Mouse (Mus musculus): ENCODE measurements around the gene Ap3b1.

Gene Ap3b1

GRCm38 (mm10) chr13:94451229-94451628, 92.5 kb downstream of the Ap3b1 start:
- in situ Hi-C loops (cut with MboI), result no loop called here

GRCm38 (mm10) chr13:94454131-94454530, 95.4 kb downstream of the Ap3b1 start:
- in situ Hi-C loops (cut with MboI), result no loop called here

GRCm38 (mm10) chr13:94459143-94459542, 100.4 kb downstream of the Ap3b1 start:
- in situ Hi-C loops (cut with MboI), result no loop called here

- in situ Hi-C loops (cut with MboI), result no loop called here
Measured at GRCm38 (mm10) chr13:94464221-94464620, 105.5 kb downstream of the Ap3b1 start.

- in situ Hi-C loops (cut with MboI), result no loop called here
Measured at GRCm38 (mm10) chr13:94468551-94468950, 109.8 kb downstream of the Ap3b1 start.

GRCm38 (mm10) chr13:94471009-94471672, 112.4 kb downstream of the Ap3b1 start:
- in situ Hi-C loops (cut with MboI), result no loop called here

GRCm38 (mm10) chr13:94476208-94476607, 117.4 kb downstream of the Ap3b1 start:
- in situ Hi-C loops (cut with MboI), result no loop called here

GRCm38 (mm10) chr13:94480256-94480655, 121.5 kb downstream of the Ap3b1 start:
- in situ Hi-C loops (cut with MboI), result no loop called here

- in situ Hi-C loops (cut with MboI), result no loop called here
Measured at GRCm38 (mm10) chr13:94490684-94491083, 131.9 kb downstream of the Ap3b1 start.

GRCm38 (mm10) chr13:94491159-94491558, 132.4 kb downstream of the Ap3b1 start:
- in situ Hi-C loops (cut with MboI), result no loop called here

- in situ Hi-C loops (cut with MboI), result no loop called here
Measured at GRCm38 (mm10) chr13:94497521-94497920, 138.8 kb downstream of the Ap3b1 start.

- in situ Hi-C loops (cut with MboI), result no loop called here
Measured at GRCm38 (mm10) chr13:94506411-94506810, 147.7 kb downstream of the Ap3b1 start.

GRCm38 (mm10) chr13:94508344-94508743, 149.6 kb downstream of the Ap3b1 start:
- in situ Hi-C loops (cut with MboI), result no loop called here

GRCm38 (mm10) chr13:94513157-94513767, 154.5 kb downstream of the Ap3b1 start:
- in situ Hi-C loops (cut with MboI), result no loop called here

GRCm38 (mm10) chr13:94513898-94514297, 155.1 kb downstream of the Ap3b1 start:
- in situ Hi-C loops (cut with MboI), result no loop called here

GRCm38 (mm10) chr13:94514992-94515391, 156.2 kb downstream of the Ap3b1 start:
- in situ Hi-C loops (cut with MboI), result no loop called here

GRCm38 (mm10) chr13:94516532-94516931, 157.8 kb downstream of the Ap3b1 start:
- in situ Hi-C loops (cut with MboI), result no loop called here

- in situ Hi-C loops (cut with MboI), result no loop called here
Measured at GRCm38 (mm10) chr13:94518176-94518575, 159.4 kb downstream of the Ap3b1 start.

GRCm38 (mm10) chr13:94519276-94519675, 160.5 kb downstream of the Ap3b1 start:
- in situ Hi-C loops (cut with MboI), result no loop called here

GRCm38 (mm10) chr13:94523213-94523612, 164.5 kb downstream of the Ap3b1 start:
- in situ Hi-C loops (cut with MboI), result no loop called here

- in situ Hi-C loops (cut with MboI), result no loop called here
Measured at GRCm38 (mm10) chr13:94524669-94525238, 166.0 kb downstream of the Ap3b1 start.

- in situ Hi-C loops (cut with MboI), result no loop called here
Measured at GRCm38 (mm10) chr13:94529138-94529537, 170.4 kb downstream of the Ap3b1 start.

- in situ Hi-C loops (cut with MboI), result no loop called here
Measured at GRCm38 (mm10) chr13:94533516-94533915, 174.8 kb downstream of the Ap3b1 start.

All from mature B cell (primary cell).